Mouse (Mus musculus): ENCODE measurements around the gene Olfr1191-ps1. TPM values are rescaled to one million over a fixed set of nuclear protein-coding genes. Genes with fewer than 3 reads are reported as not detected.
"Not testable (repeated sequence)": the region's sequence is repeated elsewhere in the genome, so short reads cannot be mapped to it uniquely, and the experiment has no call there.

Olfr1191-ps1 gene
- not detected for total RNA-seq (2021)
- long read RNA-seq, experiment 1 = 0 reads
- long read RNA-seq, experiment 2 = 0 reads

DNA sequence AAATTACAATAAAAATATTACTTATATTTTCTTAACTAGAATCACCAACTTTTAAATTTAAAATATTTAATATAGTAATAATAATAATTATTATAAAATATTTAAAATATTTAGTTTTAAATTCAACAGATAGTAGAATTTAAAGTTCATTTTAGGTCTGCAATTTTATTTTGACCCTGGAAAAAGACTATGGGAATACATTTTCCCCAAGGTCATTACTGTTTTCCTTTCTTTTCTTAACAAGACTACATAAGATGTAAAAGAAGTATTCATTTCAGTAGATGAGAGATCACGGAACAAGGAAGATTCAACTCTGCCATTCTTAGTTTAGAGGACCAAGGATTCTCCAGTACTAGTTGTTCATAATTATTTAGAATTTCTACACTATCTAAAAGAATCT lies at the start of gene Olfr1191-ps1:
TSS of gene Olfr1191-ps1 (plus strand) at position 301 of the 400 bp plus-strand sequence.
- not testable (repeated sequence) for DNase-seq

DNA sequence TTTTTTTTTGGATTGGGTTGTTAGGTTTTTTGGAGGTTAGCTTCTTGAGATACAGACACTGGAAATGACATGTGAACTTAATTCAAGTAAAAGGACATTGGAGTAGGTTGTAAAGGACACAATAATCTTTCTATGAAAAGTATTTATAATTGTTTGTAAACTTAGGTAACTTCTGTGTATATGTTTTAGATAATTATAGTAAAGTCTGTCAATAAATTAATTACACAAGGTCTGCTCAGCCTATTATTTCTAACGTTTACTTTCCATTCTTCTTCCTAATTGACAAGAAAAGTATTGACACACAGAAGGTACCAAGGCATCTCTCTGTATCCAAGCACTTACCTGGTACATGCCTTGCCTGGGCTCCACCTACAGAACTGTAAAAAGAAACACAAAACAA lies 7.9 kb downstream of the Olfr1191-ps1 start, which contains the start of gene Olfr1192-ps1:
TSS of gene Olfr1192-ps1 (plus strand) at position 301 of the 400 bp plus-strand sequence.
- no peak for DNase-seq

DNA sequence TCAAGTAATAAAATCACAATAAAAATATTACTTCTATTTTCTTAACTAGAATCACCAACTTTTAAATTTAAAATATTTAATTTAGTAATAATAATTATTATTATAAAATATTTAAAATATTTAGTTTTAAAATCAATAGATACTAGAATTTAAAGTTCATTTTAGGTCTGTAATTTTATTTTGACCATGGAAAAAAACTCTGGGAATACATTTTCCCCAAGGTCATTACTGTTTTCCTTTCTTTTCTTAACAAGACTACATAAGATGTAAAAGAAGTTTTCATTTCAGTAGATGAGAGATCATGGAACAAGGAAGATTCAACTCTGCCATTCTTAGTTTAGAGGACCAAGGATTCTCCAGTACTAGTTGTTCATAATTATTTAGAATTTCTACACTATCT lies 35.0 kb downstream of the Olfr1191-ps1 start, which contains the start of gene Olfr1193:
TSS of gene Olfr1193 (plus strand) at position 301 of the 400 bp plus-strand sequence.
- DNase-seq = not testable (repeated sequence)

DNA sequence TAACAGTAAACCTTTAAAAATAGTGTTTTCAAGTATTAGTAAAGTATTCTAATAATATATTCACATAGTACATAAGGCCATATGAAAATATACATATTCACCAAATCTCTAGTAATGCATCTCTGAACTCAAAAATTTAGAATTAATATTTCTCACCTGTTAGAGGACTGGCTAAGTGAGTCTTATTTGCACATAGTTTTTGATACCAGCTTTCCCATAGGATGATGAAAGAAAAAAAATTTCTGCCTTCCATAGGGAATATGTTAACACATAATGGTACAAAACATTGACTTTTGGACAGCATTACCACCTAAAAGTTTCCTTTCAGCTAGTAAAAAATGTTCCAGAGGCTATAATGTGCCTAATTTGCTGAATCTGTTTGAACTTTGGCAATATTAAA lies 48.7 kb downstream of the Olfr1191-ps1 start, which contains the start of gene Olfr1195:
TSS of gene Olfr1195 (minus strand) at position 101 of the 400 bp plus-strand sequence.
- no peak for DNase-seq

Other genes starting within 250 kb of the Olfr1191-ps1 start
- not detected for gene Olfr1179, start 234.1 kb upstream of the Olfr1191-ps1 start, total RNA-seq (2021)
- gene Olfr1180, start 221.4 kb upstream of the Olfr1191-ps1 start, total RNA-seq (2021) = not detected
- gene Olfr1181, start 214.4 kb upstream of the Olfr1191-ps1 start, total RNA-seq (2021) = not detected
- gene Gm13757, start 191.4 kb upstream of the Olfr1191-ps1 start, total RNA-seq (2021) = not detected
- not detected for gene Olfr1183, start 185.7 kb upstream of the Olfr1191-ps1 start, total RNA-seq (2021)
- not detected for gene Olfr1184, start 156.9 kb upstream of the Olfr1191-ps1 start, total RNA-seq (2021)
- gene Olfr1185-ps1, start 147.2 kb upstream of the Olfr1191-ps1 start, total RNA-seq (2021) = not detected
- not detected for gene Olfr1186, start 122.0 kb upstream of the Olfr1191-ps1 start, total RNA-seq (2021)
- not detected for gene Olfr1188, start 83.6 kb upstream of the Olfr1191-ps1 start, total RNA-seq (2021)
- not detected for gene Olfr1189, start 54.1 kb upstream of the Olfr1191-ps1 start, total RNA-seq (2021)
- not detected for gene Olfr1192-ps1, start 8.0 kb downstream of the Olfr1191-ps1 start, total RNA-seq (2021)
- gene Olfr1193, start 35.1 kb downstream of the Olfr1191-ps1 start, total RNA-seq (2021) = not detected
- gene Olfr1195, start 48.6 kb downstream of the Olfr1191-ps1 start, total RNA-seq (2021) = not detected
- not detected for gene Olfr1196, start 64.1 kb downstream of the Olfr1191-ps1 start, total RNA-seq (2021)
- not detected for gene Olfr1197, start 91.8 kb downstream of the Olfr1191-ps1 start, total RNA-seq (2021)
- not detected for gene Olfr1198, start 110.8 kb downstream of the Olfr1191-ps1 start, total RNA-seq (2021)
- not detected for gene Olfr1199, start 119.9 kb downstream of the Olfr1191-ps1 start, total RNA-seq (2021)
- gene Olfr1200, start 129.9 kb downstream of the Olfr1191-ps1 start, total RNA-seq (2021) = not detected
- not detected for gene Olfr1201, start 152.5 kb downstream of the Olfr1191-ps1 start, total RNA-seq (2021)
- gene Olfr1202, start 174.0 kb downstream of the Olfr1191-ps1 start, total RNA-seq (2021) = not detected
- gene Olfr1205, start 189.2 kb downstream of the Olfr1191-ps1 start, total RNA-seq (2021) = not detected
- not detected for gene Olfr1204, start 208.8 kb downstream of the Olfr1191-ps1 start, total RNA-seq (2021)
- not detected for gene Olfr1206, start 222.7 kb downstream of the Olfr1191-ps1 start, total RNA-seq (2021)

Data from heart, adult 18-20 months (tissue).